Mouse (Mus musculus) inflammation-experienced regulatory T-cells, adult 16 weeks (primary cell): ENCODE measurements around the gene Ms4a14. TPM values are rescaled to one million over a fixed set of nuclear protein-coding genes. Genes with fewer than 3 reads are reported as not detected.

Experiments used
- polyA plus RNA-seq: library from polyadenylated mRNA; unstranded; fragments of 100-300 nt; shearing (Covaris generic); gene quantifications from one replicate; pipeline ENCODE4 v1.2.1, GENCODE M21; 2017

Gene Ms4a14
- 0.07 TPM for polyA plus RNA-seq

DNA sequence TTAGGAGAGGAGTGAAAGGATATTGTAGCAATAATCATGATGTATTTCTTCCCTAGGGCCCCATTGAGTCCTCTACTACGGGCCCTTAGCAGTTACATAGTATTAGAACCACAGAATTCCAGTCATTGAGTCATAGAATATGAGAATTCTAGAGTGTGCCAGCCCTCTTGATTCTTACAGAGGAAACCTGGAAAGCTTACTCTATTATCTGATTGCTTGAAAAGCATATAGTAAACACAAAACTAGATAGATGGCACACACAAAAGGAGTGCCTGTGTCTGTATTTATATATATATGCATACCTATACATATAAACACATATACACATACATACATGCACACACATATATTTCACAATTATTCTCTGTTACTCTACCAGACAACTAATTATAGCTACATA lies at the start of gene Ms4a14:
TSS of gene Ms4a14 (minus strand) at position 101 of the 400 bp plus-strand sequence.

DNA sequence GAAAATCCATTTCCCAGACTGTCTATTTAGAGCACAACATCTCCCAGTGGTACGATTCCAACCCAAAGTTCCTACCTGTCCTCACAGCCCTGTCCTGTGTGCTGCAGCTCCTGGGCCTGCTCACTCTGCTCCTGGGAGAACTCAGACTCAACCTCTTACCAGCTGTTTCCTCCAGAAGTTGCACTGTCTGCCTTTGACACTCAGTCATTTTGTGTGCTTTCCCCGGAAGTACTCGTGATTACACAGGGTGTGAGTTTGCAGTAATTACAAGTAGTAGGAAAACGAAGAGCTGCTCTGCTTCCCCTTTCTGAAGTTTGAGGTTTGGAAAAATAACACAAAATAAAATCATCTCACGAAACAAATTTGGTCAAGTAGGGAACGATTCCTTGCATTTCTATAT lies 21.7 kb upstream of the Ms4a14 start, which contains the start of gene Ms4a7:
TSS of gene Ms4a7 (minus strand) at position 215 of the 400 bp plus-strand sequence.

DNA sequence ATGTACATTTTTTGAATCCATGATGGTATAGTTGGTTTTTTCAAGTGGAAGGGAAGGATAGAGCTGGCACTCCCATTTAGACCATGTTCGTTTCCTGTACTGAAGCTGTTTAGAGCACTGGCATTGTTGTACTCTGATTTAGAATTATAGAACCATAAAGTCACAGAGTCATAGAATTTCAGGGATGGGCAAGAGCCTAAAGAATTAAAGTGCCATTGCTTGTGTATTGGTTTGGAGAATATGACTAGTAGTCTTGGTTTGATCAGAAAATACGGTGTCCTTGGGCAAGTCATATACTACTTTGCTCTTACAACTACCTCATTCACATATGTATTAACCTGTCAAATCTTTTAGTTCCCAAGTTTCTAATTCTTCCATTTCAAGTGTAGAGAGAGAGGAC lies 30.5 kb downstream of the Ms4a14 start, which contains the start of gene Ms4a5:
TSS of gene Ms4a5 (minus strand) at position 101 of the 400 bp plus-strand sequence.

DNA sequence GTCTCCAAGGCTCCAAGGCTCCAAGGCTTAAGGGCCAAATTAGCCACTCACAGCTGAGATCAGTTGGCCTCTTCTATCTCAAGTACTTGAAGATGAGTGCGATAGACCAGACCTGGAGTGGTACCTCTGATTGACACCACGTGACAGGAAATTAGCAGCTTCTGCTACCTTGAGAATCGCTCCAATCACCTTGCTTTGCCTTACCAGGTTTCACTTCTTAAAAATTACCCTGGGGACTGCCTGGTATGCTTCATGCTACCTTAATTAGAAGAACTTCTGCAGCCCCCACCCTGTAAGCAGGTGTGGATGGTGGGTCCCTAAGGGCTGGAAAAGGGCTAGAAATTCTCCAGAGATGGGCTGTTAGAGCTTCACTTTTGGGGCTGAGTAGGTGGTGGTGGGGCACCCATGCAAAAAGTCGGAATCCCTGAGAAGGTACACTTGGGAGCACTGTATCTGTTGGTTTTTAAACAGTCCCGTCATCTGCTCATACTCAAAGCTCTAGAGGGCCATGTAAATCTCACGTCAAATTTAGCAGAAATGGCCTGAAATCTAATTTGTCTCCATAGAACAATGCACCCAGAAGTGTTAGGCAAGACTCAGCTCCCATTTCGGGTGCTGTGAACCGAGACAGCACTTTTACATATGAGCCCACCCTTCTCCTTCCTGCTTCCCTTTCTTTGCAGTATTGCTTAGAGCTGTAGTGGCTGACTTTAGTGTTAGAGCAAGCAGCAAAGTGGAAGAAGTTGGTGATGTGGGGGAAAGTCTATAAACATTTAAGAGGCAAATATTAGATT lies 48.0 kb downstream of the Ms4a14 start, which contains the start of gene Ms4a1:
TSS of gene Ms4a1 (minus strand) at position 190 of the 794 bp plus-strand sequence.

Other genes starting within 250 kb of the Ms4a14 start
- 0.24 TPM for gene Ms4a8a, start 233.4 kb downstream of the Ms4a14 start, polyA plus RNA-seq
- gene 1700017D01Rik, start 183.6 kb downstream of the Ms4a14 start, polyA plus RNA-seq: not detected
- not detected for gene 1700025F22Rik, start 149.1 kb downstream of the Ms4a14 start, polyA plus RNA-seq
- gene Ms4a13, start 117.7 kb downstream of the Ms4a14 start, polyA plus RNA-seq: not detected
- gene Ms4a12, start 82.0 kb downstream of the Ms4a14 start, polyA plus RNA-seq: not detected
- gene Ms4a1, start 48.2 kb downstream of the Ms4a14 start, polyA plus RNA-seq: 4.5 TPM
- not detected for gene Ms4a5, start 30.6 kb downstream of the Ms4a14 start, polyA plus RNA-seq
- gene Ms4a7, start 21.7 kb upstream of the Ms4a14 start, polyA plus RNA-seq: 0.67 TPM
- 0.72 TPM for gene Ms4a4a, start 61.1 kb upstream of the Ms4a14 start, polyA plus RNA-seq
- 62.6 TPM for gene Ms4a4c, start 90.3 kb upstream of the Ms4a14 start, polyA plus RNA-seq
- gene Ms4a4b, start 129.1 kb upstream of the Ms4a14 start, polyA plus RNA-seq: 3,373 TPM
- gene Ms4a6c, start 154.9 kb upstream of the Ms4a14 start, polyA plus RNA-seq: 18.7 TPM
- 313 TPM for gene Gm8369, start 171.5 kb upstream of the Ms4a14 start, polyA plus RNA-seq
- gene Ms4a6b, start 202.1 kb upstream of the Ms4a14 start, polyA plus RNA-seq: 1,060 TPM
- gene Ms4a4d, start 222.3 kb upstream of the Ms4a14 start, polyA plus RNA-seq: 4.3 TPM